Mouse (Mus musculus) heart, embryonic 13.5 days (tissue): ENCODE data around the gene Babam1. TPM values are rescaled to one million over a fixed set of nuclear protein-coding genes. Genes with fewer than 3 reads are reported as not detected.

Source experiments
- ATAC-seq: fragments of 200-750 bp; cut with Nextera tagmentation; 2 replicates; pipeline ENCODE4 v1.8.0; 2017; ENCODE audit warnings: moderate TSS enrichment; ENCODE audit not compliant: insufficient number of reproducible peaks, low FRiP score, low TSS enrichment; ENCODE audit errors: extremely low read depth
- H3K27ac ChIP-seq: fragments of 300-500 bp; sonication (generic); replicated peaks from 2 replicates; pipeline ENCODE4 v1.5.1; 2015; ENCODE audit warnings: moderate library complexity, mild to moderate bottlenecking, inconsistent platforms
- H3K27me3 ChIP-seq: fragments of 300-500 bp; sonication (generic); replicated peaks from 2 replicates; pipeline ENCODE4 v1.6.1; 2015; ENCODE audit warnings: mild to moderate bottlenecking, inconsistent platforms
- H3K36me3 ChIP-seq: fragments of 300-500 bp; sonication (generic); 2 replicates; pipeline ENCODE4 v1.6.1; 2015; ENCODE audit warnings: mild to moderate bottlenecking, inconsistent platforms
- H3K4me1 ChIP-seq: fragments of 300-500 bp; sonication (generic); 2 replicates; pipeline ENCODE4 v1.6.1; 2015; ENCODE audit warnings: inconsistent platforms
- H3K4me2 ChIP-seq: fragments of 300-500 bp; sonication (generic); 2 replicates; pipeline ENCODE4 v1.6.1; 2015; ENCODE audit warnings: inconsistent platforms, mild to moderate bottlenecking, moderate library complexity
- H3K4me3 ChIP-seq: fragments of 300-500 bp; sonication (generic); 2 replicates; pipeline ENCODE4 v1.5.1; 2015; ENCODE audit warnings: moderate library complexity, mild to moderate bottlenecking, inconsistent platforms
- H3K9ac ChIP-seq: fragments of 300-500 bp; sonication (generic); 2 replicates; pipeline ENCODE4 v1.6.1; 2015; ENCODE audit warnings: inconsistent platforms, mild to moderate bottlenecking, moderate library complexity
- H3K9me3 ChIP-seq: fragments of 300-500 bp; sonication (generic); 2 replicates; pipeline ENCODE4 v1.6.1; 2016; ENCODE audit warnings: inconsistent platforms
- WGBS: fragments of 180-500 bp; shearing (Covaris S2); methylation state at CpG from one replicate; pipeline ENCODE4 v1.1.7; 2015; ENCODE audit warnings: mixed read lengths; 5-methylcytosine and 5-hydroxymethylcytosine counted together
- polyA plus RNA-seq: library from polyadenylated mRNA; unstranded; fragments of >200 nt; fragmentation: Nextera tagmentation; extraction: Ambion mirVana; gene quantifications from 2 replicates; pipeline ENCODE4 v1.2.1, GENCODE M21; 2015

Gene Babam1
- polyA plus RNA-seq, 1 experiment from 2014 or later = 89.7 TPM

DNA sequence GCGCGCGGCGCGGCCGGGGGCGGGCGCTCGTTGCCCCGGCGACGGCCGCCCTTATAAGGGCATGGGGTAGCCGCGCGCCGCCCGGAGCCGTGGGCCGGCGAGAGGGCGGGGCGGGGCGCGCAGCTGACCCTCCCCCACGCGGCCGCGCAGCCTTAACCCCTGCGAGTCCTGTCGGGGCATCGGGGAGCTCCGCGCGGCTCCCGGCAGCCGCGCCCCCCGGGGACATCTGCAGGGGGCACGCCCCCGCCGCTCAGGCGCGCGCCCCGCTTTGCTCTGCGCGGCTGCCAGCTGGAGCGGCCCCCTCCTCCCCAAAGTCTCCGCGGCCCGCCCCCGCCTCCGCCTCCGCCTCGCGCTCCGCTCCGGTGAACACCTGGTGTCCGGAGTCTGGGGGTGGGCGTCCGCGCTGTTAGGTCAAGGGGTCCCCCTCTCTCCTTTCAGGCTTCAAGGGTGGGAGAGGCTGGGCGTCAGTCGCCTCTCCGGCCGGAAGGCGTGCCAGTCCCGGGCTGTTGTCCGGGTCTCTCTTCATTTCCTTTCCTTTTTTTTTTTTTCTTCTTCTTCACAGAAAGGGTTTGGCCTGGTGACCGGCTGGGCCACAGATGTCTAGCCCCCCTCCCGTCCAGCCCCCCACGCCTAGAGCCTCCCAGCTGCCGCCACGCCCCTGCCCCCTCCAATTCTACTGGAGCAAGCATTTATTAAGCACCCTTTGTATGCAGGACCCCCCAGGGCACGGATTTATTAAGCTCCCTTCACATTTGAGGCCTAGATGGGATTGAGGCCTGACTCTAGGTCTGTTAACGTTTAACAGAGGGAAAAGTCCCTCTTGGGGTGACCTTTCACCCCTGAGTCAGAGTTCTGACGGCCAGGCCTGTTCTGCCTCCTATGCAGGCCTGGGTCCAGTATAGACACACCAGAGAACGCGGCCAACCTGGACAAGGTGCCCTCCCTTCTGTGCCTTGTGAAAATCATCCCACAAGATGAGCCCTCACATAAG lies 14.4 kb upstream of the Babam1 start:
- Histone ChIP-seq H3K36me3 (peaks cover 12% of the 10 kb centered on the region), H3K9ac (peak overlapping the region; percentile 96), H3K4me1 (peaks cover 42% of the 10 kb centered on the region), H3K4me3 (peak overlapping the region; percentile 95), H3K9me3 (no peaks in the 10 kb centered on the region), H3K4me2 (peak overlapping the region; percentile 98), H3K27me3 (0 out of 2 replicates have a peak, but pooled peaks cover 7% of the 10 kb centered on the region), H3K27ac (peak overlapping the region; percentile 91)
- peak; percentile 88 for ATAC-seq
- 3% methylated on average over 75 of the region's 80 CpGs for WGBS

DNA sequence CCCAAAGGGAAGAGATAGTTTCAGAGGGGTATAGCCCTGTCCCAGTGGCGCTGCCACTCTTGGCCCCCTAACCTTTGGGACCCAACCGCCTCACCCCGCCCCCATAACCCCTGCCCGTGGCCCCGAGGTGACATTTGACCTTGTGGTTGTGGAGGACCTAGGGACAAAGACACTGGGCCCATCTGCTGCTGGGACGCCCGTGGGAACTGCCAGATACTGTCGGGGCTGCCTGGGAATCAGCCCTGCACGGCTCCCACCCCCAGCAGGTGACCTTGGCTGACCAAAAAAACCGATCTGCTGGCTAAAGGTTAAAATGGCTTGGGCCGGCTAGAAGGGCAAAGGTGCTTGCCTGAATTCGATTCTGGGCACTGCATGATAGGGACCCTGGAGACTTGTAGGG lies 13.3 kb upstream of the Babam1 start:
- no peak overlapping the region for H3K4me3 ChIP-seq
- no peaks in the 10 kb centered on the region for H3K9me3 ChIP-seq
- 0 out of 2 replicates have a peak, but pooled peaks cover 4% of the 10 kb centered on the region for H3K27me3 ChIP-seq
- peaks cover 38% of the 10 kb centered on the region for H3K4me1 ChIP-seq
- H3K9ac ChIP-seq = peak overlapping the region; percentile 33
- WGBS = 39% methylated on average over 12 of the region's 12 CpGs
- H3K27ac ChIP-seq = 0 out of 2 replicates have a peak overlapping the region, but pooled peaks have one; percentile 91
- ATAC-seq = no peak
- H3K36me3 ChIP-seq = peaks cover under 1% of the 10 kb centered on the region
- H3K4me2 ChIP-seq = no peak overlapping the region

GRCm38 (mm10) chr8:71383860-71384259 lies 12.8 kb upstream of the Babam1 start:
- no peak overlapping the region for H3K4me3 ChIP-seq
- no peaks in the 10 kb centered on the region for H3K36me3 ChIP-seq
- H3K4me2 ChIP-seq = no peak overlapping the region
- H3K9ac ChIP-seq = peak overlapping the region; percentile 33
- ATAC-seq = no peak
- H3K9me3 ChIP-seq = no peaks in the 10 kb centered on the region
- WGBS = 75% methylated on average over 3 of the region's 3 CpGs
- peaks cover 33% of the 10 kb centered on the region for H3K4me1 ChIP-seq
- H3K27me3 ChIP-seq = 0 out of 2 replicates have a peak, but pooled peaks cover 4% of the 10 kb centered on the region
- no peak overlapping the region for H3K27ac ChIP-seq

GRCm38 (mm10) chr8:71385212-71385835 lies 11.3 kb upstream of the Babam1 start:
- Histone ChIP-seq H3K27me3 (0 out of 2 replicates have a peak, but pooled peaks cover 4% of the 10 kb centered on the region), H3K36me3 (no peaks in the 10 kb centered on the region), H3K27ac (no peak overlapping the region), H3K4me2 (no peak overlapping the region), H3K4me3 (no peak overlapping the region), H3K9ac (no peak overlapping the region), H3K4me1 (peaks cover 19% of the 10 kb centered on the region), H3K9me3 (no peaks in the 10 kb centered on the region)
- no peak for ATAC-seq
- 72% methylated on average over 12 of the region's 12 CpGs for WGBS

GRCm38 (mm10) chr8:71388267-71388666 lies 8.4 kb upstream of the Babam1 start:
- no peak for ATAC-seq
- H3K4me2 ChIP-seq = no peak overlapping the region

DNA sequence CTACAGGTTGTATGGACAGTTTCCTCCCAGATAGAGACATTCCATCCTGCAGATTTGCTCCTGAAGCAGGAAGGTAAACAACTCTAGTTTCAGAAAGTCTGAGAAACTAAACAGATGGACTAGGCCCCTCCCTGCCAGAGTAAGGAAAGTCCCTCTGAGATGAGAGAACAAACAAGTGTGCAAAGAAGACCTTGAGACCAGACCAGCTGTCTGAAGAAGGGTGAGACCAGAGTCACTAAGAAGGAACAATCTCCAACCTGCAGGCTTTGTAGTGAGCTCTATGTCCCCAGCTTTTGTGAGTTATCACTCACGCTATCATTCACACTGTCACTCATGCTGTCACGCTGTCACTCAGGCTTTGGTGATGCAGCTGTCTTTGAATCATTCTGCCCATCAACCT lies 5.0 kb upstream of the Babam1 start:
- no peak overlapping the region for H3K27ac ChIP-seq
- no peaks in the 10 kb centered on the region for H3K36me3 ChIP-seq
- no peak overlapping the region for H3K4me3 ChIP-seq
- no peak for ATAC-seq
- H3K4me2 ChIP-seq = no peak overlapping the region
- peaks cover 8% of the 10 kb centered on the region; the same call in 1 of the 2 replicates for H3K4me1 ChIP-seq
- no peak overlapping the region for H3K9ac ChIP-seq
- no peaks in the 10 kb centered on the region for H3K27me3 ChIP-seq
- no peaks in the 10 kb centered on the region for H3K9me3 ChIP-seq
- WGBS = 87% methylated on average over 2 of the region's 2 CpGs

More at GRCm38 (mm10) chr8:71388267-71388666, 8.4 kb upstream of the Babam1 start:
- Histone ChIP-seq H3K4me3 (no peak overlapping the region), H3K36me3 (no peaks in the 10 kb centered on the region), H3K9ac (no peak overlapping the region), H3K4me1 (peaks cover 5% of the 10 kb centered on the region), H3K9me3 (no peaks in the 10 kb centered on the region), H3K27ac (peak overlapping the region; percentile 9; the same call in 1 of the 2 replicates), H3K27me3 (no peaks in the 10 kb centered on the region)
- 59% methylated on average over 1 of the region's 1 CpGs for WGBS

DNA sequence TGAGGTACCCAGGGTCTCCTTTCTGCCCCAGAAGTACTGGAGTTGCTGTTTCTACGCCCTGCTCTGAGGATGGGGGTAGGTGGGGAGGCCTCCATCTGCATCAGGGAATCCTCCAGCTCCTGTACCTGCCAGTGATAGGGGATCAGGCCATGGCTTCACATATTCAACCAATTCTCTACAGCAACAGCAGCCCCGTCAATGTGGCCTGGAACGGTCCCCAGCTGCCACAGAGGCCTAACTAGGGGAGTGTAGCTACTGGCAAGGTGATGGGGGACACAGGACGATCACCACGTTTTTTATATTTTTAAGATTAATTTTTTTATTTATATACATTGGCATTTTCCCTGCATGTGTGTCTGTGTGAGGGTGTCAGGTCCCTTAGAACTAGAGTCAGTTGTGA lies 4.3 kb upstream of the Babam1 start:
- peaks cover 11% of the 10 kb centered on the region for H3K4me1 ChIP-seq
- H3K9me3 ChIP-seq = no peaks in the 10 kb centered on the region
- H3K9ac ChIP-seq = no peak overlapping the region
- no peak for ATAC-seq
- no peak overlapping the region for H3K4me3 ChIP-seq
- H3K27me3 ChIP-seq = no peaks in the 10 kb centered on the region
- no peak overlapping the region for H3K4me2 ChIP-seq
- no peaks in the 10 kb centered on the region for H3K36me3 ChIP-seq
- H3K27ac ChIP-seq = no peak overlapping the region
- 56% methylated on average over 5 of the region's 5 CpGs for WGBS

DNA sequence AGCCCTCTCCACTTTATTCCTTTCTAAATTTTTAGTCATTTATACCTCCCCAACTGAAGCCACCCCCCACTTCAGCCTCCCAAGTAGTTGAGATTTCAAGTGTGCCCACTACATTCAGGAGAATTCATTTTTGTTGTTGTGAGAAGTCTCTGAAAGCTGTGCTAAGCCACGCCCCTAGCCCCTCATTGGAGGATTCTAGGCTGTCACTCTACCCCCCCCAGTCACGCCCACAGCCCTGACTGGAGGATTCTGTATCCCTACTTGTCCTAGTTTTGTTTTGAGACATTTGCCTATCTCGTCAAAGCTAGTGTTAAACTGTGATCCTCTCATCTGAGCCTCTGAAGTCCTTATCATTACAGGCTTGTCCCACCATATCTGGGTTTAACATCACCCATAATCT lies 3.8 kb upstream of the Babam1 start:
- H3K4me3 ChIP-seq = peak overlapping the region; percentile 13
- no peaks in the 10 kb centered on the region for H3K9me3 ChIP-seq
- H3K27ac ChIP-seq = no peak overlapping the region
- no peaks in the 10 kb centered on the region for H3K36me3 ChIP-seq
- no peaks in the 10 kb centered on the region for H3K27me3 ChIP-seq
- H3K4me2 ChIP-seq = peak overlapping the region; percentile 45
- WGBS = 5% methylated on average over 3 of the region's 3 CpGs
- peaks cover 16% of the 10 kb centered on the region for H3K4me1 ChIP-seq
- no peak for ATAC-seq
- no peak overlapping the region for H3K9ac ChIP-seq

DNA sequence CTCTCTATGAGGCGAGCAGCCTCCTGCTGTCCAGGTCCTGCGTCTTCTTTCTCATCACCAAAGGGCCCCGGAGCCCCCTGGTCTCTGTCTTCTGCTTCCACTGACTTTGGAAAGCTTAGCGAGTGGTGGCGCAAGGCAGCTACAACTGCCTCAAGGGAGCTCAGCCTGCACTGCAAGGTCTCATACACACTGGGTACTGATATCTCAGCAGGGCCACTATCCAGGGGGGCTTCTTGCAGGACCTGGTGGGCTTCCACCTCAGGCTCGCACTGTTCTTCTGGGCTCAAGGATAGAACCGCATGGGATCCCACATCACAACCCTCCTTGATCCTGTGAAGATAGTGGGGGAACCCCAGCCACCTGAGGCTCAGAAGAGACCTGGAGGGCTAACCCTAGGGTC lies 2.2 kb upstream of the Babam1 start:
- peak overlapping the region; percentile 93 for H3K4me2 ChIP-seq
- no peaks in the 10 kb centered on the region for H3K27me3 ChIP-seq
- WGBS = 68% methylated on average over 7 of the region's 7 CpGs
- H3K9ac ChIP-seq = no peak overlapping the region; the same call in 1 of the 2 replicates
- no peaks in the 10 kb centered on the region for H3K9me3 ChIP-seq
- peaks cover 16% of the 10 kb centered on the region for H3K4me1 ChIP-seq
- peak overlapping the region; percentile 4 for H3K4me3 ChIP-seq
- H3K36me3 ChIP-seq = peaks cover 14% of the 10 kb centered on the region
- 0 out of 2 replicates have a peak overlapping the region, but pooled peaks have one; percentile 73 for H3K27ac ChIP-seq
- no peak for ATAC-seq

GRCm38 (mm10) chr8:71395071-71395470 lies 1.6 kb upstream of the Babam1 start:
- peak overlapping the region; percentile 20 for H3K4me3 ChIP-seq
- peak overlapping the region; percentile 93 for H3K4me2 ChIP-seq
- 69% methylated on average over 10 of the region's 10 CpGs for WGBS
- no peak for ATAC-seq
- peak overlapping the region; percentile 25; the same call in 1 of the 2 replicates for H3K9ac ChIP-seq
- peaks cover 19% of the 10 kb centered on the region for H3K36me3 ChIP-seq
- H3K27me3 ChIP-seq = no peaks in the 10 kb centered on the region
- H3K27ac ChIP-seq = peak overlapping the region; percentile 73
- H3K4me1 ChIP-seq = peaks cover 16% of the 10 kb centered on the region
- H3K9me3 ChIP-seq = no peaks in the 10 kb centered on the region

GRCm38 (mm10) chr8:71395629-71396028 lies 1.0 kb upstream of the Babam1 start, which contains the start of gene Ushbp1:
Ushbp1 (minus strand) TSS chr8:71395802.
- peak within 1 kb of the TSS; percentile 89 for H3K4me3 ChIP-seq

More at GRCm38 (mm10) chr8:71395629-71396028, 1.0 kb upstream of the Babam1 start, which contains the start of gene Ushbp1:
- no peaks in the 10 kb centered on the region for H3K27me3 ChIP-seq
- WGBS = 73% methylated on average over 9 of the region's 9 CpGs
- H3K4me2 ChIP-seq = peak within 1 kb of the TSS; percentile 93
- H3K4me1 ChIP-seq = peaks cover 16% of the 10 kb centered on the region
- H3K36me3 ChIP-seq = peaks cover 21% of the 10 kb centered on the region
- H3K9me3 ChIP-seq = no peaks in the 10 kb centered on the region
- H3K9ac ChIP-seq = peak within 1 kb of the TSS; percentile 25; the same call in 1 of the 2 replicates
- peak within 1 kb of the TSS; percentile 82 for H3K27ac ChIP-seq
- no peak for ATAC-seq
